In the genomic region with DNA sequence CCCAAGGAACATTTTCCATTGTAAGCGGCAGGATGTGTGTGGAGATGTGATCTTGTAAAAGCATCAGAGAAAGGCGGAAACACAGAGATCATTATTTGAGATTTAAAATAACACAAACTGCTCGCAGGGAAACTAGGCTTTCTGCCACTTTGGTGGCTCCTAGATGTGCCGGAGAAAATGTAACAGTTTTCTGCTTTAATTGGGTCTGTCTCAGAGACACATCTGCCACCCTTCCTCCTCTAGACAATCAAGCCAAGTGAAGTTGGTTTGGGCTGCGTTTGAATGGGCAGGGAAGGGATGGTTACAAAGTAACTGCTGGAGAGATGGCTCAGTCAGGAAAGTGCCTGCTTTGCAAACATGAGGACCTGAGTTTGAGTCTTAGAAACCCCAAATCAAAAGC, we compare ENCODE assay signal across 13 mouse cellular contexts.
A peak's percentile ranks its signal among the peaks of the same experiment; 100 is the strongest.
DNase-seq lines count a peak whose midpoint lies in the region; ATAC-seq lines count a peak whose summit lies in the region.
"Had no signal": no experiment of that assay in that cellular context is flagged by ENCODE, and none has a peak within 500 bp of the region (broad histone marks: within the 10 kb centered on the region; RNA-seq: fewer than 3 reads in every experiment).

No protein-coding gene starts in this region.

- H3K9ac ChIP-seq in forebrain, embryonic 14.5 days (ENCODE audit: low read length), result no peak overlapping the region
- H3K9ac ChIP-seq in forebrain, embryonic 13.5 days, result no peak overlapping the region
- H3K9ac ChIP-seq: intestine, embryonic 15.5 days had no signal

- 53% methylated on average over 5 of the region's 5 CpGs for WGBS in forebrain, embryonic 14.5 days
- WGBS in forebrain, embryonic 13.5 days, result 64% methylated on average over 5 of the region's 5 CpGs

- DNase-seq in forebrain, embryonic 14.5 days (ENCODE audit: low spot score), result peak; percentile 62
- DNase-seq in lung, postnatal 36 days, result peak; percentile 2
- DNase-seq in lung, postnatal 25 days (ENCODE audit: low spot score), result no peak
- DNase-seq in left cerebral cortex, adult 9 months (ENCODE audit: low spot score in 2 of 2), result peak; percentile 31 to 62
- DNase-seq in testis, postnatal 14 days (ENCODE audit: low spot score), result peak; percentile 75
- no peak for DNase-seq in heart, adult 9 months (ENCODE audit: low spot score in 2 of 2)
- no peak for DNase-seq in urinary bladder, adult 18-20 months (ENCODE audit: low spot score in 2 of 2)
- DNase-seq: cerebellum, postnatal 25 days; heart, postnatal 36 days; lung, postnatal 14 days had no signal

- H3K4me3 ChIP-seq in forebrain, embryonic 14.5 days (ENCODE audit: low read depth, low read length), result no peak overlapping the region
- H3K4me3 ChIP-seq in forebrain, embryonic 13.5 days, result no peak overlapping the region
- H3K4me3 ChIP-seq: intestine, embryonic 15.5 days had no signal

- no peaks in the 10 kb centered on the region for H3K36me3 ChIP-seq in forebrain, embryonic 14.5 days (ENCODE audit: control insufficient read depth, insufficient read depth, low read length)
- H3K36me3 ChIP-seq in forebrain, embryonic 13.5 days (ENCODE audit: poor library complexity, severe bottlenecking), result no peaks in the 10 kb centered on the region
- H3K36me3 ChIP-seq: intestine, embryonic 15.5 days had no signal

- ATAC-seq in forebrain, embryonic 14.5 days, result no peak
- no peak for ATAC-seq in forebrain, embryonic 13.5 days
- ATAC-seq: intestine, embryonic 15.5 days had no signal

- H3K4me1 ChIP-seq in forebrain, embryonic 14.5 days (ENCODE audit: control insufficient read depth, insufficient read depth, low read length), result no peaks in the 10 kb centered on the region
- no peaks in the 10 kb centered on the region for H3K4me1 ChIP-seq in forebrain, embryonic 13.5 days

- no peaks in the 10 kb centered on the region for H3K27me3 ChIP-seq in forebrain, embryonic 14.5 days (replicated peaks; ENCODE audit: control insufficient read depth, insufficient read depth, low read length)
- H3K27me3 ChIP-seq in forebrain, embryonic 13.5 days, result no peaks in the 10 kb centered on the region
- H3K27me3 ChIP-seq: intestine, embryonic 15.5 days had no signal

- no peak overlapping the region for H3K27ac ChIP-seq in forebrain, embryonic 14.5 days (ENCODE audit: low read depth, low read length)
- no peak overlapping the region for H3K27ac ChIP-seq in forebrain, embryonic 13.5 days
- H3K27ac ChIP-seq: intestine, embryonic 15.5 days had no signal

- H3K9me3 ChIP-seq in forebrain, embryonic 14.5 days (replicated peaks; ENCODE audit: control insufficient read depth, low read length), result 0 out of 2 replicates have a peak, but pooled peaks cover 3% of the 10 kb centered on the region
- H3K9me3 ChIP-seq in forebrain, embryonic 13.5 days (replicated peaks), result no peaks in the 10 kb centered on the region
- H3K9me3 ChIP-seq: intestine, embryonic 15.5 days had no signal

- no peak overlapping the region for H3K4me2 ChIP-seq in forebrain, embryonic 14.5 days (ENCODE audit: low read length)
- no peak overlapping the region for H3K4me2 ChIP-seq in forebrain, embryonic 13.5 days
- H3K4me2 ChIP-seq: intestine, embryonic 15.5 days; liver, embryonic 11.5 days had no signal

Comparison
In these comparisons a context has a peak if more than half of its experiments do, and no peak if none do; other contexts are left out.
1. DNase-seq: peak in forebrain, embryonic 14.5 days (single experiment), lung, postnatal 36 days (single experiment), left cerebral cortex, adult 9 months (2 of 2) and testis, postnatal 14 days (single experiment); none in lung, postnatal 25 days (single experiment), heart, adult 9 months (0 of 2) and urinary bladder, adult 18-20 months (0 of 2).